Mouse (Mus musculus) stomach, postnatal 0 days (tissue): ENCODE data around the gene Srgap2.

Source experiments
- CTCF ChIP-seq: IDR thresholded peaks from 2 replicates; pipeline ENCODE4 v1.5.1; 2016; ENCODE audit warnings: antibody characterized with exemption, low read depth, mild to moderate bottlenecking, moderate library complexity
- EP300 ChIP-seq: optimal IDR thresholded peaks from 2 replicates; pipeline ENCODE3; 2016; ENCODE audit warnings: antibody characterized with exemption

GRCm38 (mm10) chr1:131423061-131423460 lies 104.1 kb downstream of the Srgap2 start:
- TF ChIP-seq CTCF (no peak), EP300 (no peak)
